Mouse (Mus musculus): ENCODE data around the gene 4833420G17Rik.

DNA sequence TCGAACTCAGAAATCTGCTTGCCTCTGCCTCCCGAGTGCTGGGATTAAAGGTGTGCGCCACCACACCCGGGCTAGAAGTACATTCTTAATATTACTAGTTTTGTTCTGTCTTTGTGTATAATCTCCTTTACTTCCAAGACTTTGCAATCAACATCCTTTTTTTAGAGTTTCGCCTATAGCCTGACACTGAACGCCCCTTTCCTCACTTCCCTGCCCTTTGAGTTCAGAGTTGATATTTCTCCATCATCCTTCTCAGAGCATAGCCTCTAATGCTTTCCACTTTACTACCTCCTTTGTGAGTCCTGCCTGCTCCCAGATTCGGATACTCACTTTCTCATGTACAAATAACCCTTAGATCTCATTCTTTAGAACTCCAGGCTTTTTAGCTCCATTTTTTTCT is 28.2 kb upstream of the 4833420G17Rik start:
- TF ChIP-seq POLR2A (IDR thresholded peaks at IDR 0.05; ENCODE audit: low read depth, low read length) (no peak), CTCF (IDR thresholded peaks at IDR 0.05; ENCODE audit: extremely low read depth, insufficient read depth, insufficient read length, insufficient replicate concordance) (no peak)

Data from spleen, adult 2 months (tissue).